Mouse (Mus musculus) midbrain, embryonic 10.5 days (tissue): ENCODE results near the gene Bcar1. TPM values are rescaled to one million over a fixed set of nuclear protein-coding genes. Genes with fewer than 3 reads are reported as not detected.

Experiments
- DNase-seq: peaks from one replicate; pipeline ENCODE4 v3.0.0-alpha.2; 2017; ENCODE audit warnings: low spot score
- H3K27ac ChIP-seq: fragments of 300-500 bp; sonication (generic); replicated peaks from 2 replicates; pipeline ENCODE4 v1.5.1; 2016; ENCODE audit warnings: mild to moderate bottlenecking
- H3K27me3 ChIP-seq: fragments of 300-500 bp; sonication (generic); 2 replicates; pipeline ENCODE4 v1.6.1; 2016; ENCODE audit warnings: low read depth, mild to moderate bottlenecking; ENCODE audit not compliant: poor library complexity, severe bottlenecking
- H3K36me3 ChIP-seq: fragments of 300-500 bp; sonication (generic); 2 replicates; pipeline ENCODE4 v1.6.1; 2016; ENCODE audit warnings: mild to moderate bottlenecking, moderate library complexity
- H3K4me1 ChIP-seq: fragments of 300-500 bp; sonication (generic); 2 replicates; pipeline ENCODE4 v1.6.1; 2016
- H3K4me3 ChIP-seq: fragments of 300-500 bp; sonication (generic); 2 replicates; pipeline ENCODE4 v1.5.1; 2016; ENCODE audit warnings: mild to moderate bottlenecking, moderate library complexity
- H3K9me3 ChIP-seq: fragments of 300-500 bp; sonication (generic); replicated peaks from 2 replicates; pipeline ENCODE4 v1.6.1; 2016; ENCODE audit warnings: mild to moderate bottlenecking
- WGBS: fragments of 180-500 bp; shearing (Covaris S2); methylation state at CpG from one replicate; pipeline ENCODE4 v1.1.7; 2016; 5-methylcytosine and 5-hydroxymethylcytosine counted together
- microRNA-seq: library from miRNA; unstranded; fragments of <30 nt; microRNA quantifications from one replicate; pipeline ENCODE4, GENCODE M21; 2017
- polyA plus RNA-seq: library from polyadenylated mRNA; unstranded; fragments of >200 nt; fragmentation: Nextera tagmentation; extraction: Ambion mirVana; gene quantifications from 2 replicates; pipeline ENCODE4 v1.2.1, GENCODE M21; 2016

The Bcar1 gene
- polyA plus RNA-seq, 1 experiment from 2014 or later: 52.4 TPM

DNA sequence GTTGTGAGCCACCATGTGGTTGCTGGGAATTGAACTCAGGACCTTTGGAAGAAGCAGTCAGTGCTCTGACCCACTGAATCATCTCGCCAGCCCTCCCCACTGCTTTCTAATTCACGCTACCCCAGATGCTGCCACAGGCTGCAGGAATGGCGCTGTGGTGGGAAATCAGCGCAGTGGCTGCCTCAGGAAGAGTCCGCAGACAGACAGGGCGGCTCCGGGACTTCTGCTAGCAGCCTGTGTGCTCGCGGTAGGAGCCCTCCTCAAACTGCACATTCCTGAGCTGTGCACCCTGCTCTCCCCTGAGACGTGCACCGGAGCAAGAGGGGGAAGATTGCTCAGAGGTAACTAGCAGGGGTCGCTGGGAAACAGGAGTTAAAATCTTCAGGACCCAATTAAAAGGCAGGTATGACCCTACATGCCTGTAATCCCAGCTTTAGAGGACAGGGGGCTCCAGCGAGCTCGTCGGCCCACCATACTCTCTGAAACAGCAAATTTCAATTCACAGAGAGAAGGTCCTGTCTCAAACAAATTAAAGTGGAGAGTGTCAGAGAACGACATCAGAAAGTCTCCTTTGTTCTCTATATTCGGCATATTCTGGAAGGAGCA is 63.1 kb downstream of the Bcar1 start:
- H3K36me3 ChIP-seq: no peaks in the 10 kb centered on the region
- no peak overlapping the region for H3K4me3 ChIP-seq
- peak; percentile 25 for DNase-seq
- peaks cover 3% of the 10 kb centered on the region; the same call in 1 of the 2 replicates for H3K4me1 ChIP-seq
- H3K27me3 ChIP-seq: no peaks in the 10 kb centered on the region
- 42% methylated on average over 17 of the region's 17 CpGs for WGBS
- peaks cover 10% of the 10 kb centered on the region; the same call in 1 of the 2 replicates for H3K9me3 ChIP-seq
- H3K27ac ChIP-seq: no peak overlapping the region; the same call in 1 of the 2 replicates

DNA sequence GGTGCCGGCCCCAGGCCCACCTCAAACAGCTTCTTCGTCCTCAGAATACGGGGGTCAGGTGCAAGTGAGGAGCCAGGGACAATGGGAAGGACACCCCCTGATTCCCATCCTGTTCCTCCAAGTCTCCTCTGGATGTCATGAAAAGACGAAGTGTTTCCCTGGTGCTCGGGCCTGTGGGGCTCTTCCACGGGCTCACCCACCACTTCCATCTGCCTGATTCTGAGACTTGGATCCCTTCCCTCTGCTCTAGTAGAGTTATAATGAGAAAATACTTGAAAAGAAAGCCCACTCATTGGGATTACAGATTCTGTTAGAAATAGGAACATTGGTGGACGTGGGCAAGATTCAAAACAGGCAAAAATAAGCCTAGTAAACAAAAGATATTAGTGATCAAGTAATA is 64.8 kb downstream of the Bcar1 start:
- DNase-seq: no peak
- Histone ChIP-seq H3K4me1 (peaks cover 3% of the 10 kb centered on the region; the same call in 1 of the 2 replicates), H3K4me3 (no peak overlapping the region), H3K36me3 (no peaks in the 10 kb centered on the region), H3K27me3 (no peaks in the 10 kb centered on the region), H3K9me3 (peaks cover 10% of the 10 kb centered on the region; the same call in 1 of the 2 replicates), H3K27ac (no peak overlapping the region)
- 89% methylated on average over 7 of the region's 7 CpGs for whole genome bisulfite sequencing

DNA sequence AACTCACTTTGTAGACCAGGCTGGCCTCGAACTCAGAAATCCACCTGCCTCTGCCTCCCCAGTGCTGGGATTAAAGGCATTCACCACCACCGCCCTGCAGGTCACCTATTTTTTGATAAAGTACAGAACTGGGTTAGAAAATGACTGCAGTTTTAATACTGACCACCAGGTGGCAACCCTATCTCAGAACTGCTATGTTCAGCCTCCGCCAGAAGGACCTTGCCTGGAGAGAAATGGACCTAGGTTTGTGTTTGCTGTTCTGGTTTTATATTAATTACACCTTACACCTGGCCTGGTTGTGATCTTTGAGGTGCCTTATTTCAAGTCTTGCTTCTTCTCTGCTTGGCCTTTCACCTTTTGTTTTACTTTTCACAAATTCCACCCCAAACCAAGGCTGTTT is 65.5 kb downstream of the Bcar1 start:
- WGBS: 45% methylated on average over 3 of the region's 3 CpGs

DNA sequence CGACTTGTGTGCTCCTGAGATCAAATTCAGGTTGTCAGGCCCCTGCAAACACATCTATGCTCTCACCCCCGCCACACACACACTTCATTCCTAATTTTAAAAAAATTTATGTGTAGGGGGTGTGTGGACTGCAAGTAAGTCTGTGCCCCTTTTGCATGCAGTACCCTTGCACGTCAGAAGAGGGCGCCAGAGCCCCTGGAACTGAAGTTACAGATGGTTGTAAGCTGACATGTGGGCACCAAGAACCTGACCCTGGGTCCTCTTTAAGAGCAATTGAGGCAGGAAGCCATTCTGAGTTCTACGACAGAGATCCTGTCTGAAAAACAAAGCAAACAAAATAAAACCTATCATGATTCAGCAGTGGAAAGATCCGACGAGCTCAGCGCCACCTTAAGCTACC is 67.4 kb downstream of the Bcar1 start:
- no peak overlapping the region for H3K4me3 ChIP-seq
- H3K9me3 ChIP-seq: peaks cover 10% of the 10 kb centered on the region; the same call in 1 of the 2 replicates
- H3K27me3 ChIP-seq: no peaks in the 10 kb centered on the region
- H3K36me3 ChIP-seq: peaks cover 11% of the 10 kb centered on the region
- WGBS: 76% methylated on average over 8 of the region's 8 CpGs
- DNase-seq: no peak
- peaks cover 3% of the 10 kb centered on the region; the same call in 1 of the 2 replicates for H3K4me1 ChIP-seq
- H3K27ac ChIP-seq: no peak overlapping the region

More for the DNA sequence above, 65.5 kb downstream of the Bcar1 start:
- Histone ChIP-seq H3K36me3 (no peaks in the 10 kb centered on the region), H3K27ac (no peak overlapping the region), H3K4me1 (peaks cover 3% of the 10 kb centered on the region; the same call in 1 of the 2 replicates), H3K4me3 (no peak overlapping the region), H3K9me3 (peaks cover 10% of the 10 kb centered on the region; the same call in 1 of the 2 replicates), H3K27me3 (no peaks in the 10 kb centered on the region)
- DNase-seq: peak; percentile 32

DNA sequence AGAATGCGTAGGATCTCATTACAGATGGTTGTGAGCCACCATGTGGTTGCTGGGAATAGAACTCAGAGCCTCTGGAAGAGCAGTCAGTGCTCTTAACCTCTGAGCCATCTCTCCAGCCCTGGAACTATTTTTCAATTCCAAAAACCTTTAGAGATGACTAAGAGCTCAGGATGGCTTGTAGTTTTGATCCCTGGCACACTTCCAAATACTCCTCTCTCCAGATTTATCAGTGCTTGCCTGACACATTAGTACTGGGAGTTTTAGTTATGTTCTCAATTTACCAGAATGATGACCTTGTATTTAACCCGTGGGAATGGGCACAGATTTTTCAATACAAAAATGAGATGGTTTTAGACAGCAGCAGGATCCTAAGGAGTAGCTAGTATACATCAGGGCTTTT is 76.9 kb downstream of the Bcar1 start:
- no peaks in the 10 kb centered on the region for H3K27me3 ChIP-seq
- no peaks in the 10 kb centered on the region for H3K4me1 ChIP-seq
- DNase-seq: no peak
- 96% methylated on average over 2 of the region's 2 CpGs for WGBS
- no peak overlapping the region for H3K27ac ChIP-seq
- no peak overlapping the region for H3K4me3 ChIP-seq
- H3K36me3 ChIP-seq: peaks cover 59% of the 10 kb centered on the region
- no peaks in the 10 kb centered on the region; the same call in 1 of the 2 replicates for H3K9me3 ChIP-seq

DNA sequence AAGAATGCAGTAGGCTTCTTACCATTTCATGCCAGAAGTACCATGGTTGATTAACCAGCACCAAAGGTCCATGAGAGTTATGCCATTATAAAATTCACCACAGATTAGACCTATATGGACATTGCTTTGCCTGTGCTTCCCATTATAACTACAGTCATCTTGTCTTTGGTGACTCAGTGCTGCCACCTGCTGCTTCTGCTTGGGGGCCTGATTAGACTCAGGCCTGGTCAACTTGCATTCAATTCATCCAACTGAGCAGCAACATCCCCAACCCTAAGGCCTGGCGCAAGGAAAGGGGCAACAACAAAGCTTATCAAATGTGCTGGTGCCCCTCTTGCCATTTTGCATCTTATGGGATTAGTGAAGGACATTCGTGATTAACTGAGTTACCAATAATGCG is 81.1 kb downstream of the Bcar1 start:
- peak; percentile 64 for DNase-seq
- no peaks in the 10 kb centered on the region for H3K9me3 ChIP-seq
- H3K27ac ChIP-seq: no peak overlapping the region
- peaks cover 43% of the 10 kb centered on the region for H3K36me3 ChIP-seq
- no peaks in the 10 kb centered on the region for H3K27me3 ChIP-seq
- WGBS: 84% methylated on average over 3 of the region's 3 CpGs
- H3K4me1 ChIP-seq: peaks cover 3% of the 10 kb centered on the region
- no peak overlapping the region for H3K4me3 ChIP-seq

Small RNA genes within 50 kb of the gene (microRNA-seq; reads per million reads assigned to microRNA genes)
- gene Mir7076: not detected

Other genes starting within 250 kb of the Bcar1 start
- 4.2 and 4.8 TPM in 2 replicates for gene Wdr59, start 221.7 kb downstream of the Bcar1 start, polyA plus RNA-seq
- gene Znrf1, start 207.7 kb downstream of the Bcar1 start, polyA plus RNA-seq: 28.1 and 32.2 TPM in 2 replicates
- gene Ldhd, start 113.4 kb downstream of the Bcar1 start, polyA plus RNA-seq: 0.09 and 0.12 TPM in 2 replicates
- gene Zfp1, start 100.4 kb downstream of the Bcar1 start, polyA plus RNA-seq: 22.2 and 22.4 TPM in 2 replicates
- not detected in 2 replicates for gene Ctrb1, start 52.8 kb downstream of the Bcar1 start, polyA plus RNA-seq
- 205 and 225 TPM in 2 replicates for gene Cfdp1, start 110.5 kb upstream of the Bcar1 start, polyA plus RNA-seq
- gene Tmem170, start 132.9 kb upstream of the Bcar1 start, polyA plus RNA-seq: 10.3 TPM in 2 replicates
- gene Chst5, start 166.6 kb upstream of the Bcar1 start, polyA plus RNA-seq: 2.1 and 2.9 TPM in 2 replicates
- 26.7 TPM in 2 replicates for gene Tmem231, start 190.1 kb upstream of the Bcar1 start, polyA plus RNA-seq
- 235 and 259 TPM in 2 replicates for gene Gabarapl2, start 196.9 kb upstream of the Bcar1 start, polyA plus RNA-seq
- 13.1 and 15.9 TPM in 2 replicates for gene Adat1, start 248.5 kb upstream of the Bcar1 start, polyA plus RNA-seq